Mouse (Mus musculus) Patski (cell line): Measurements from ENCODE around the gene Mvd. TPM values are rescaled to one million over a fixed set of nuclear protein-coding genes. Genes with fewer than 3 reads are reported as not detected.

Experiments
- ATAC-seq: fragments of 100-300 bp; one replicate; pipeline ENCODE4 v1.8.0; 2021
- CTCF ChIA-PET: fragments of 350-600 bp; sonication (Branson Sonifier 250); formaldehyde crosslinking; loops from one replicate; lab custom pipeline; 2022; ENCODE audit warnings: inconsistent platforms; lab: Charles Lee
- POLR2A ChIA-PET: fragments of 350-600 bp; sonication (Branson Sonifier 250); formaldehyde crosslinking; loops from one replicate; lab custom pipeline; 2022; ENCODE audit warnings: antibody characterized with exemption, inconsistent platforms; lab: Charles Lee
- DNase-seq: peaks from one replicate; pipeline ENCODE4 v3.0.0-alpha.2; 2011; ENCODE audit warnings: low read depth, low spot score
- H3K27me3 ChIP-seq: fragments of 371-371 bp; one replicate; pipeline ENCODE4 v1.5.1; 2021
- CTCF ChIP-seq: fragments of 100-300 bp; IDR thresholded peaks from one replicate; pipeline ENCODE4 v1.5.1; 2021
- in situ Hi-C: fragments of 300-500 bp; cut with MboI; formaldehyde crosslinking; loops from 3 replicates; pipeline ENCODE4 v1.11.1; 2018; ENCODE audit warnings: low pct_unique_long_range_greater_than_20kb, mixed read lengths
- polyA plus RNA-seq: library from polyadenylated mRNA; unstranded; gene quantifications from one replicate; pipeline ENCODE4 v1.2.3, GENCODE M21; 2021

Gene Mvd
- 21.9 TPM for polyA plus RNA-seq

DNA sequence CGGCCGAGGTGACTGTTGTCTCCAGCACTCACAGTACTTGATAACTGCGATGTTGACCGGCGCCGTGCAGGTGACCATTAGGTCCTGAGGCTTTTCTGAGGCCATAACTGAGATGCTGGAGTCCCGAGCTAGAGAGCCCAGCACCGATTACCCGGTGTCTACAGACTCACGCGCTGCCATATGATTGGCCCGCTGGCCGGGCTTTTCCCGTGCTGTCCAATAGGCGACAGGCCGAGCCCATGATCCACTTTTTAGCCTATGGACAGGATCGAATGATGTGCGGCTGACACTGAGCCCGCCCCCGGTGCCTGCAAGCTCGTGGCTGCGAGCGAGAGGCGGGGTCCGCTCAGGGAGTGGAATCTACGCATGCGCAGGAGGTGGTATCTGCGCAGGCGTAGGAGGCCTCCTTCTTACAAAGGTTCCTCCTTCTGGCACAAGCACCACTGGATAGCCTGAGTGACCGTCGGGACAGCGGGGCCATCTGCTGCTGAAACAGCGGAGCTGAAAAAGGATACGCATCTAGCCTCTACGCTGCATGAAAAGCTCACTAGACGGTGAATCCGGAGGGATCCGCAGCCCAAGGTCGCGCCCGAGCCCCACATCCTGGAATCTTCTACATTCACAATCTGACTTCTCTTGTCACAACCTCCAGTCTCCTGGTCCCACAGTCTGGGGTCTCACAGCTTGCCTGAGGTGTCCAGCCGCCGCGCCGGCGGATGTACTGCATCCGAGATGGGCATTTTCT lies at the start of gene Mvd:
Gene Mvd (minus strand): TSS at position 161 of the 745 bp plus-strand sequence.
- POLR2A ChIA-PET = interaction anchor here (0.8 to 2.5 kb wide), 8 partner anchors 11 to 106 kb away, joined by 3 to 11 read pairs (median 4); partner anchors contain the start of gene Cyba

DNA sequence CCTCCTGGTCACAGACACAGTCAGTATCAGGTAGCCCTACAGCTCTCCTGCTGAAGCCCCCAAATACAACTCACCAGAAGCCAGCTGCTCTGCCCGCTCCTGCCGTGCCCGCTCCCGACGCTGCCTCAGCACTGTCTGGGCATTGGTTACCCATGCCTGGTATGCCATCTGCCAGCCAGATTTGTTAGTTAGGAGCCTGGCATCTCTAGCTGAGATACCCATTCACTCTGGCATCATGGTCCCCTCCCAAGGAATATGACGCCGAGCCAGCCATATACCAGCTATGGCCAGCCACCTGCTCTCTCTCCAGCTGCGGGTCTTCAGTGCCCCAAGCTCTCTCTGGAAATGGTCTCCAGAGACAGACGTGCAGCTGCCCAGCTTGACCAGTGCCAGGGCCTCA lies 45.2 kb upstream of the Mvd start:
- no peak for ATAC-seq

More for the DNA sequence above, at the start of gene Mvd:
- ATAC-seq (peak; percentile 91), DNase-seq (peak; percentile 97)
- CTCF ChIA-PET = interaction anchor here (0.8 to 2.7 kb wide), 7 partner anchors 11 to 123 kb away, joined by 3 to 12 read pairs (median 4); partner anchors contain the start of genes Cyba and Snai3
- no peaks in the 10 kb centered on the region for H3K27me3 ChIP-seq
- in situ Hi-C loops = no loop called here
- no peak for TF ChIP-seq CTCF

DNA sequence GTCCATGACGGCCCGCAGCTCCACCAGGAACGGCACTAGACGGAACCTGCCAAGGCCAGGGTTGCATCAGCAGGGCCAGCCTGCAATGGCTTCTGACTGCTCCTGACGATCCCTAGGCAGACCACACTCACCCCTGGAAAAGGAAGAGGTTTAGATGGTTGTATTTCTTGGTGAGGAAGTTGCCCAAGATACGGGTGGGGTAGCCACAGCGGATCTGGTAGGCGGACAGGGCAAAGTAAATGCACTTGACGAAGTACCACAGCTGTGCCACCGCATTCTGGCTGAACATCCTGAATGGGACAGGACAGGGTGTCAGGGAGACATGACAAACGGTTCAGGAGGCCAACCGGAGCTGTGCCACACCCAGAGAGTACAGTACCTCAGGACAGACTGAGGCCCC lies 41.6 kb upstream of the Mvd start:
- in situ Hi-C loops = no loop called here
- DNase-seq = no peak
- ATAC-seq = no peak
- ChIA-PET POLR2A (interaction anchor here (0.8 kb wide), 1 partner anchor 42 kb away, joined by 3 read pairs; no protein-coding TSS in a partner anchor), CTCF (no interaction called here)
- no peak for TF ChIP-seq CTCF
- H3K27me3 ChIP-seq = no peaks in the 10 kb centered on the region

More for the DNA sequence above, 45.2 kb upstream of the Mvd start:
- TF ChIP-seq CTCF = no peak
- in situ Hi-C loops = no loop called here
- ChIA-PET POLR2A (interaction anchor here (0.6 to 1.3 kb wide), 2 partner anchors 63 to 66 kb away, joined by 3 to 4 read pairs; partner anchors contain the start of gene Piezo1), CTCF (interaction anchor here (1.3 kb wide), 1 partner anchor 44 kb away, joined by 3 read pairs; no protein-coding TSS in a partner anchor)
- H3K27me3 ChIP-seq = no peaks in the 10 kb centered on the region
- DNase-seq = no peak

DNA sequence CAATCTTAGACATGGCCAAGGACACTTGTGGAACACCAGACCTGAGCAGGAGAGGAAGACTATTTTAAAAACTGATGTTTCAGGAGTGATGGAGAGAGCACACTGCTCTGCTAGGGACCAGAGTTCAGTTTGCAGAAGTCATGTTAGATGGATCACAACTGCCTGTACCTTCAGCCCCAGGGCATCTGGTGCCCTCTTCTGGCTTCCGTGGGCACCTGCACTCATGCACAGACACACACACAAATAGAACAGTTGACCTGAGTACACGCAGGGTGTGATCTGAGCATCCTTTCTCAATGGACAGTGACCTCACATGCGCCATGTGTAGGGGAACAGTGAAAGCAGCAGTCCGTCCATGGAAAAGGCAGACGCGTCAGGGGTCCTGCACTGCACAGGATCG lies 40.7 kb upstream of the Mvd start:
- ChIA-PET CTCF (interaction anchor here (1.0 to 1.8 kb wide), 3 partner anchors 10 to 42 kb away, joined by 3 to 4 read pairs (median 3); no protein-coding TSS in a partner anchor), POLR2A (interaction anchor here (0.8 kb wide), 1 partner anchor 41 kb away, joined by 3 read pairs; no protein-coding TSS in a partner anchor)
- no peak for TF ChIP-seq CTCF
- ATAC-seq (no peak), DNase-seq (no peak)
- H3K27me3 ChIP-seq = no peaks in the 10 kb centered on the region
- in situ Hi-C loops = no loop called here

DNA sequence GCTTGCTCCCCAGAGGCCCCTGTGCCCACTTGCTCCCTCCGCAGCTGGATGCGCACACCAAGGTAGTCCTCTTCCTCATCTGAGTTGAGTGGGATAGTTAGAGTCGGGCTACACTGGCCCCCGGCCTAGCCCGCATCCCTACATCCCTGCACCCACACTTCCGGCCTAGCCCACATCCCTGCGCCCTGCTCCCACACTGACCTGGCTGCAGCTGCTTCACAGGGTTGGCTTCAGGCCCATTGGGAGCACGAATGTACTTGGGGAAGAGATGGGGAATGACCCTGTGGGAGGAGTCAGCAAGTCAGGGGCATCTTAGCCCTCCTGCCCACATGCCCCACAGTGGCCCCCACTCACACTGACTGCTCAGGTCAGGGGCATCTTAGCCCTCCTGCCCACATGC lies 39.2 kb upstream of the Mvd start:
- POLR2A ChIA-PET = interaction anchor here (1.4 kb wide), 1 partner anchor 67 kb away, joined by 3 read pairs; no protein-coding TSS in a partner anchor
- in situ Hi-C loops = no loop called here

DNA sequence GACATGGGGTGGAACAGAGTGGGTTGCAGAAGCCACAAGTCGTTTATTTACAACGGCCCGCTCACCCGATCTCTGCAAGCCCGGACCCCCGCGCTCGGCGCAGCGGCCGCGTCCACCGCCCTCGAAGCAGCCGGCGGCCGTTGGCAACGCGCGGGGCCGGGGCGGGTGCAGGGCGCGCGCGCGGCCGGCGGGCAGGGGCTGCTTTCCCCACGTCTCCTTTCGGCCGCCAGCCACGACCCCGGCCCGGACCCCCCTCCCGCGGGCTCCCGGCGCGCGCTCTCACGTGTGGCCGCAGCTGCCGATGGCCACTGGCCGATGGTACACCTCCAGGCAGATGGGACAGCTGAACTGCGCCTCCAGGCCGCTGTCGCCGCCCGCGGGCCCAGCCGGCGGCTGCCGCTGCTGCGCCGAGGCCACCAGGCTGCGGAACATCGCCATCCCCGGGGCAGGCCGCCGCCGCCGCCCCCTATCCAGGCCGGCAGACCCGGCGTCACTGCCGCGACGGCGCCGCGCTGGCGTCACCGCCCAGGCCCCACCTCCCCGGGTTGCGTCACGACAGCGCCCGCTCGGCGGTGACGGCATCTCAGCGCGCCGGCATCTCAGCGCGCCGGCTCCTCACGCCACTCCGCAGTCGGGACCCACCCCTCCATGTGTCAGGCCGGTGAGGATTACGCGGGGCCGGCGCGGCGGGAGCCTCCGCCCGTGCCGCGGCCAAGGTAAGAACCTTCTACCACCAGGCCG lies 32.5 kb upstream of the Mvd start, which contains the start of the genes Rnf166 and Ctu2:
Gene Rnf166 (minus strand): TSS at position 485 of the 741 bp plus-strand sequence.
Gene Ctu2 (plus strand): TSS at position 564 of the 741 bp plus-strand sequence.
- H3K27me3 ChIP-seq = no peaks in the 10 kb centered on the region
- ATAC-seq (peak; percentile 49), DNase-seq (peak; percentile 33)
- POLR2A ChIA-PET = interaction anchor here (0.8 to 2.3 kb wide), 4 partner anchors 11 to 43 kb away, joined by 3 to 10 read pairs (median 4); partner anchors contain the start of gene Cyba
- TF ChIP-seq CTCF = no peak
- in situ Hi-C loops = no loop called here
- CTCF ChIA-PET = interaction anchor here (0.7 to 1.3 kb wide), 2 partner anchors 14 to 35 kb away, joined by 3 read pairs; no protein-coding TSS in a partner anchor

More for the DNA sequence above, 39.2 kb upstream of the Mvd start:
- CTCF ChIA-PET = interaction anchor here (1.2 to 1.8 kb wide), 2 partner anchors 12 to 40 kb away, joined by 3 to 4 read pairs; no protein-coding TSS in a partner anchor
- H3K27me3 ChIP-seq = no peaks in the 10 kb centered on the region
- ATAC-seq = no peak
- DNase-seq = no peak
- TF ChIP-seq CTCF = no peak

DNA sequence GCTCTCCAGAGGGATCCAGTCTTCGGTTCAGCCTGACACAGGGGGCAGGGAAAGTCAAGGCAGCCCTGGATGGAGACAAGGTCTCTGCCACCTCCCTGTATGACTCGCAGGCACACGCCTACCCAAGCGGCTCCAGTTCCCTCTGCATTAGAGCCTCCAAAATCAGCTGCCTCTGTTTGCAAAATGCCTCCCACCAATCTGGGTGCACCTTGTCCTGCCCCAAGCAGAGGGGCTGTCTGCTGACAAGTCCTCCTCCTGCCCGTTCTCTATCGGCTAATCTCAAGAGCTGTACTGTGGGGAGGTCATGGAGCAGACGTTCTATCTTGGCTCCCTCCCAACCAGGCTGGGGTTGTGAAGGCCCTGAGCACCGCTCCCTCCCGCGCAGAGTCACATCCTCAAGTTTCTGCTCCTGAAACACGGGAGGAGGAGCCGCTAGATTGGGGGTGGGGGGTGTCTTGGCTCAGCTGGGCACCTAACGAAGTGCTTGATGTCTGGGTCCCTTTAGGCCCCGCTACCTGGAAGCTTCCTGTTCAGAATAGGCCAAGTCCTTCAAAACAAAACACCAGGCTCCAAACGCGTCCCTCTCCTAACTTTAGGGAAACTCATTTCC lies 31.8 kb upstream of the Mvd start:
- TF ChIP-seq CTCF = no peak
- DNase-seq (no peak), ATAC-seq (no peak)
- CTCF ChIA-PET = interaction anchor here (0.7 to 1.5 kb wide), 3 partner anchors 11 to 34 kb away, joined by 3 to 5 read pairs (median 3); no protein-coding TSS in a partner anchor
- POLR2A ChIA-PET = interaction anchor here (0.7 to 2.3 kb wide), 6 partner anchors 12 to 77 kb away, joined by 3 to 10 read pairs (median 4); partner anchors contain the start of gene Cyba
- no peaks in the 10 kb centered on the region for H3K27me3 ChIP-seq
- in situ Hi-C loops = no loop called here

DNA sequence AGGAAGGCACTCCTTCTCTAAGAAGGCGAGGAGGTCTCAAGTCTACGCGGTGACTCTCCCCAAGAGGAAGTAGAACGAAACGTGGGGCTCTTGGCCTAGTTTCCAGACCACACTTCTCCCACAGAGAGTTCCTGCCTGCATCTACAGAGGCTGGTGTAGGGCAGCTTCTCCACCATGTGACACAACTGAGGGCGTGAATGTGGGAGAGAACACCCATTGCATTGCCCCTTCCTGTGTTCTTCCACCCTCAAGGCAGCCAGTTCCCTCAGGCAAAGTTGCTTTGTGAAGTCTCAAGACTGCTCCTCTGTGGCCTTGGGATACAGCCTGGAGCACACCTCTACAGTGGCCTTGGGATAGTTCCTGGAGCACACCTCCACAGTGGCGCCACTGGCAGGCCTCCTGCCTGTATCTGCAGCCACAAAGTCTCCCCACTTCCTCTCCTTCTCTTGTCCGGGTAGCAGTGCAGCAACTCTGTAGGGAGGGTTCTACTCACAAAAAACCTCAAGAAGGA lies 30.7 kb upstream of the Mvd start:
- in situ Hi-C loops = no loop called here
- ChIA-PET CTCF (interaction anchor here (1.5 kb wide), 1 partner anchor 10 kb away, joined by 5 read pairs; no protein-coding TSS in a partner anchor), POLR2A (interaction anchor here (0.7 to 2.3 kb wide), 4 partner anchors 10 to 50 kb away, joined by 3 to 10 read pairs (median 7); partner anchors contain the start of gene Mvd)
- no peaks in the 10 kb centered on the region for H3K27me3 ChIP-seq
- no peak for TF ChIP-seq CTCF
- DNase-seq (no peak), ATAC-seq (no peak)

DNA sequence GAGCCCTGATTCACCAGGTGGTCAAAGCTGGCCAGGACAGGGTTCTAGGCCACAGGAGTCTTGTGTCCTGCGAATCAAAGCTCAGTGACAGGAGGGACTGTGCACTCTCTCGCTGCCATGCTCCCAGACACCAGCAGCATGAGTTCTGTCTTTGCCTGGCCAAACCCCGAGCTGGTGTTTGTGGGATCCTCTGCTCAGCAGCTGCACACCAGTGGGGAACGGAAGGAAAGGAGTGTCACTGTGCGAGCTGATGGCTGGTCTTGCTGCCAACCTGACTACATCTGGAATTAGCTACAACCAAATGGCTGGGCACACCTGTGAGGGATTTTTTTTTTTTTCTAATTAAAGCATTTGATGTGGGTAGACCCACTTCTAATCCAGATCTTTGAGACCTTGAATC lies 27.5 kb upstream of the Mvd start:
- POLR2A ChIA-PET = interaction anchor here (0.7 kb wide), 1 partner anchor 565 kb away, joined by 5 read pairs; no protein-coding TSS in a partner anchor
- DNase-seq (no peak), ATAC-seq (no peak)
- no peak for TF ChIP-seq CTCF
- in situ Hi-C loops = no loop called here
- CTCF ChIA-PET = interaction anchor here (1.1 kb wide), 1 partner anchor 27 kb away, joined by 5 read pairs; no protein-coding TSS in a partner anchor
- no peaks in the 10 kb centered on the region for H3K27me3 ChIP-seq
